Mouse (Mus musculus) liver (tissue): ENCODE results near the gene Mrfap1.

Source experiments
- DNase-seq: peaks from one replicate; pipeline ENCODE4 v3.0.0-alpha.2; 2020; ENCODE audit warnings: mixed read lengths

Gene Mrfap1

DNA sequence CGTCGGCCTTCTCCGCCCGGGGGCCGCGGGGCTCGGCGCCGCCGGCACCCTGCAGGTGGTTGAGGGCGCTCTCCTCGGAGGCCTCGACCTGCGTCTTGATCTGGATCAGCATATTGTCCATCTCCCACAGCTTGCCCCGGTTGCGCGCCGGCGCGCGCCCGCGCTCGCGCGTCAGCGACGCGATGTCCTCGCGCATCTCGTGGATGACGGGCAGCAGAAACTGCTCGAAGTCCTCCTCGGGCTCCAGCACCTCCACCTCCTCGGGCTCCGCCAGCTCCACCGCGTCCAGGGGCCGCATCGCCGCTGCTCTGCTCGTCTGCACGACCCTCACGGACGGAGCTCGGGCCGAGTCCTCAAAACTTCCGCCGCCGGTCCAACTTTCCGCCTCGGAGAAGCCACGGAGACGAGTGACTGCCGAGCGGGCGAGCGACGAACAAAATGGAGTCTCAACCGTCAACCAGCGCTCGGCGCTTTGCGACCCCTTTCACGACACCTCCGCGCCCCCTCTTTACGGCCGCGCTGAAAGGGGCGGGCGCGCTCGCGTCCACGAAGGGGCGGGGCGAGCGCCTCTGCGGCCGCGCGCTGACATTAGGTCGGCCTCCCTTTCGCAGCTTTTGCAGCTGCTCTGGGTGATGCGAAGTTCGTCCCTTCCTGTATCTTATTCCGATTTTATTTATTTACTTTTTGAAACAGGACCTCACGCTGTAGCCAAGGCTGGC lies at the start of gene Mrfap1:
TSS of gene Mrfap1 (minus strand) at position 477 of the 719 bp plus-strand sequence.
- DNase-seq, result peak; percentile 93

- DNase-seq, result no peak
Measured at GRCm38 (mm10) chr5:36844490-36844889, 47.9 kb upstream of the Mrfap1 start.

- DNase-seq, result no peak
Measured at GRCm38 (mm10) chr5:36841701-36842100, 45.1 kb upstream of the Mrfap1 start.

DNA sequence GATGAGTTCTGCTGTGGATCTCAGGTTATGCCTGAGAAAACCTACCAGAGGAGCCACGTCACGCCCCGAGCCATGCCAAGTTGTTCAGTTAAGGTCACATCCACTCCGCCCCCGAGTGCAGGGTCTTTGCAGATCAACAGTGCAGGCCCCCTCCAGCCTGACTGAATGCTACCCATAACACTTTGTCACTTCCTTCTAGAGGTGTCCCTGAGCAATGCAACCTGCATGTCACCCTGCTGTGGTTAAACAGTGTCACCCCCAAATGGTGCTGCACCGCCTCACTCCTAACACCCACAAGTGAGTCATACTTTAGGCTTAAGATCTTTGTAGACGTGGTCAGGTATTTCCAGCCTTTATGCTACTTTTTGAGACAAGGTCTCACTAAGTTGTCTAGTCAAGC lies 43.5 kb upstream of the Mrfap1 start:
- no peak for DNase-seq

DNA sequence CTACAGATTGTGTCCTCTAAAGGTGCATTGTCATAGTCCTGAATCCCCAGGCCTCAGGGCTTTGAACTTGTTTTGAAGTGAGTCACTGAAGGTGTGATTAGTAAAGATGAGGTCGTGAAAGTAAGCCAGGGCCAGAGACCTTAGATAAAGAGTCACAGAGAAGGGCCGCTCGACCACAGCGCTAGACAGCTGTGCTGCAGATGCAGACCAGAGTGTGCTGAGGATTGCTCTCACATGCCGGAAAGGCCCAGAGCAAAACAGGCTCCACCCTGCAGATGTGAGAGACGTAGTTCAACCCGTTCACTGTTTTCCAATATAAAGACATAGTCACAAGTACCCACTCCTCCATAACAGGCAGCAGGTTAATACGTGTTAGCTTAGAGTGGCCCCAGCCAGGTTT lies 43.0 kb upstream of the Mrfap1 start:
- no peak for DNase-seq

GRCm38 (mm10) chr5:36839032-36839431 lies 42.5 kb upstream of the Mrfap1 start:
- no peak for DNase-seq

DNA sequence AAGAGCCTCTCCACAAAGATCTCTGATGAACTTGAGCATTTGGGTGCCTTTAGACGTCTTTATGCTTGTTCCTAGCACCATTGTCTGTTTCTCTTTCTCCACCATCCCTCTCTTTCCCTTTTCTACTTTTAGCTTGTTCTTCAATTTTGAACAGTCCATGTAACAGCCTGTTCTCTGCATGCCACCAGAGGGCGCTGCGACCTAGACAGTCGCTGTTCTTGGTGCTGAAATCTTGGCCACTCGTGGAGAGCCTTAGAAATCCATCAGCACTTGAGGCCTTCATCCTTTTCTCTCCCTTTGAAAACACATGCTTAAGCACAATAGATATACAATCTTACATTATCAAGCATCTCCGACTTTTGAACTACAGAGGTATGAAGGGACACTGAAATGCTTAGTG lies 39.4 kb upstream of the Mrfap1 start:
- DNase-seq, result peak; percentile 65

DNA sequence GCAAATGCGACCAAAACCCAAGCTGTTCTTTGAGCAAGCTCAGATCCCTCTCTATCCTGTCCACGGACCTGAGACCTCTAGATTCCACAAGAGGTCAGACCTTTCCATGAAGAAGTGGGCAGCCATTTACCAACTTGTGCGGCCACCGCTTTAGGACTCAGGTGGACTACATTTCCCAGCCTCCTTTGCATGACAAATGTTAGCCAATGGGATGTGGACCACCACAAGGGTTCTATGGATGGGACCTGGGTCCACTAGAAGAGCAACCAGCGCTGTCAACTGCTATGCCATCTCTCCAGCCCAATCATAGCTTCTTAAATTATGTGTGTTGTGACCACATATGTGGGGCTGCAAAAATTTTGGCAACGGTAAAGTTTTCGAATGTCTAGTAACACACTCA lies 34.7 kb upstream of the Mrfap1 start:
- no peak for DNase-seq

DNA sequence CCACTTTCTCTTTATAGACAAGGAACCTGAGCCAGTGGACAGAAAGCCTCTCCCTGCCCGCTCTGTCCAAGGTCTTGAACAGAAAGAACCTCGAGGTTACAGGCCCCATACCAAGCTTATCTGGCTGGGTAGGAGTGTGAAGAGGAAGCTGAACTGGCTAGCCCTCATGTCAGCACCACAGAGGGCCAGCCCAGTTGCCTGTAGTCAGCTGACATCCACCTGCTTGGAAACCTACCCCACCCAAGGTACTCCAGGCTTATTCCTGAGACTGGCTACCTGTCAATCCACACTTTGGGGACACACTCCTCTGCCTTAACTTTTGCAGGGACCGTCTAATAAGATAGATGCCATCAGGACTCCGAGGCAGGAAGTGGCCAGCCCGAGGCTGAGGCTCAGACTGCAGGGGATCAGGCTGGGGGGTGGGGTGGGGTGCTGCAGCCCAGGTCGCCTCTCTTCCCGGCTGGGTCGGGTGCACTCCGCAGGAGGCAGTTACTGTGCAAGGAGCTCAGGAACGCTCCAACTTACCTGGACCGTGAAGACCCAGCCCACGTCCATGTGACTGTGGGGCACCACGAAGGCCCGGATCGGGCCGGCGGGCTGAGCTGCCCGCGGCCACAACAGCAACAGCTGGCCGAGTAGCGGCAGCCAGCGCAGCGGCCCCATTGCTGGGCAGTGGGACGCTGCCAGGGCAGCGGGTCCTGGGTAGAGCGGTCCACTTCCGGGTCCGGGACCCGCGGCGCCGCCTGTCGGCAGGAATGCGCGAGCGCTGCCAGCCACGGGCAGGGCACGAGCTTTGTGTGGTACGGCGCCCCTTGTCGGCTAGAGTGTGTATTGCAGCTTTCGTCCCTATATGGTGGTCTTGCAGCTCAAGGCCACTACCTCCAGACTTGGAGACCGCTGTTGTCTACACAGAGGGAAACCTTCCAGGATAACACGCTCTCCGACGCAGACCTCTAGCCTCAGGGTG lies 33.6 kb upstream of the Mrfap1 start, which contains the start of gene Man2b2:
TSS of gene Man2b2 (minus strand) at position 741 of the 967 bp plus-strand sequence.
- DNase-seq, result peak; percentile 90

DNA sequence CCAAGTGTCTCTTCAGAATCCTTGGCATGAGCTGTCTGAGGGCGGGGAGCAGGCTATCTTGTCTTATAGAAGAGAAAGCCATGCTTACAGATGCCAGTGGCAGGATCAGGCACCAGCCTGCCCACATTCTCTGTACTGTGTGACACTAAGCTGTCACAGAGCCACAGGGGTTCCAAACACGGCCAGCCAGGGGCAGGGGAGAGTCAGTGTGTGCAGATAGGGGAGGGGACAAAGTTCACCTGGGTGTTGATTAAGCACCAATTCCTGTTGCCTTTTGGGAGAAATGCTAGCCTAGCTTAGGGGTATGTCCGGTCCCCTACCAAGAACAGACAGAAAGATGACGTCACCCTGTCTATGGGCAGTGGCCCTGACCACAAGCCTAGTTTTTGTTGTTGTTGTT lies 32.5 kb upstream of the Mrfap1 start:
- DNase-seq, result no peak

DNA sequence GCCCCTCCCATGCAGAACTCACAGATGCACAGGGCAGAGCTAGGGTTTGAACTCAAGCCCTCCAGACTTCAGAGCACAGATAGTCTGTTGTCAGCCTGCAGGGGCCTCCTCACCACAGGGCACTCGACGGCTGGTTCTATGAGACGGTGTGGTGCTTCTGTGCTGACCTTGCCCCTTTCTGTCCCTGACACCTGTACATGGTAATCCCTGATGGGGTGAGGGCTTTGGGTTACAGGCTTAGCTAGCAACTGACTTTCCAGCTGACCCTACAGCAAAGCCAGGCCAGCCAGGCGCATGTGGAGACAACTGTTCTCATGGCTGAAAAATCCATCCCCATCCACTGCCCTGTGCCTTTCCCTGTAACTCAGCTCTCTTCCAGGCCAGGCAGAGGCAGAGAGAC lies 26.3 kb upstream of the Mrfap1 start:
- DNase-seq, result no peak

DNA sequence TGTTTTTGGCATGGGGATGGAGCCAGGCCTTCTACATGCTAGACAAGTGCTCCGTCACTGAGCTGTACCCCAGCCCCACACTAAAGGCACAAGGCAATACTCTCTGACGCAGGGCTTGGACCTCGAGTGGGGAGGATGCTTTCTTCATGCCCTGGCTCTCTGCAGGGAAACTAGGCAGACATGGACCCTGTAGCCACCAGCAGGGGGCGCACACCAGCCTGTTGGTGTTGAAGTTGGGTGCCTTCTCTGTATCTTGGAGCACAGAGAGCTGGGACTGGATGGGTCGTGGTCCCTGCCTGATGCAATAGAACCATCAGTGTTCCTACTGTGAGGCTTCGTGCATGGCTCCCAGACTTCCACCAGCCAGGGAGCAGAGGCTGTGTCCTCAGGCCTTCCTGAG lies 23.6 kb upstream of the Mrfap1 start:
- DNase-seq, result peak; percentile 69

DNA sequence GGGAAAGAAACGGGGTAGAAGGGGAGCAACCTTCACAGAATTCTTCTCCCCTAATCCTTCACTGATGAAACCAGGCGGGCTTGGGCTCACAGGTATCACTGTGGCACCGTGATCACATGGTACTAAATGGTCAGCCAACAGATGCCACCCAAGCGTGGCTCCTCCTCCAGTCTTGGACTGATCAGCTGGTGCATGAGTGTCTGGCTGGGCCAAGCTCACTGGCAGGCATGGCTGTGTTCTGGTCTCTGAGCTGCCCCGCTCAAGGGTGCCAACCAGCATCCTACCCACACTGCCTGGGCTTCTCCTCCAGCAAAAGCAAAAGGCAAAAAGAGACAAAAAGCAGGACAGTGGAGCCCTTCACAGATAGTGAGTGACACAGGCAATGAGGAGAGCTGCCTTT lies 23.2 kb upstream of the Mrfap1 start:
- no peak for DNase-seq

GRCm38 (mm10) chr5:36817738-36818137 lies 21.2 kb upstream of the Mrfap1 start:
- DNase-seq, result no peak

GRCm38 (mm10) chr5:36814554-36814953 lies 18.0 kb upstream of the Mrfap1 start:
- peak; percentile 19 for DNase-seq

- peak; percentile 68 for DNase-seq
Measured at GRCm38 (mm10) chr5:36811413-36811812, 14.8 kb upstream of the Mrfap1 start.

DNA sequence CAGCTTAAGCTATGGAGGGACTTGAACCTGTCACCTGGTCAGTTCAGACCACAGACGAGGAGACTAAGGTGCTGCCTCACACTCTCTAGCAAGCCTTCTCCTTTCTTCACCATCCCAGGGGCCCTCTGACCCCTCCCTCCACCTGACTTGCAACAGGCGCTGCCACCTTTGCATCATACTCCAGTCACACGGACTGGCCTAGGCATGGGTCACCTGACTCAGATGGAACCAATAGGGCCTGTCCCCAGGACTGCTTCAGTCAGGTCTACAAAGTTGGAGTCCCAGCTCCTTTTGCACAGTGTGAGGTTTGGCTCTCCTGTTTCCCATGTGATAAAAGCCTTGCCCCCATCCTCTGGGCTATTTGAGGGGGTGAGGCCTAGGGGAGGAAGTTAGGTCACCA lies 14.1 kb upstream of the Mrfap1 start:
- no peak for DNase-seq

DNA sequence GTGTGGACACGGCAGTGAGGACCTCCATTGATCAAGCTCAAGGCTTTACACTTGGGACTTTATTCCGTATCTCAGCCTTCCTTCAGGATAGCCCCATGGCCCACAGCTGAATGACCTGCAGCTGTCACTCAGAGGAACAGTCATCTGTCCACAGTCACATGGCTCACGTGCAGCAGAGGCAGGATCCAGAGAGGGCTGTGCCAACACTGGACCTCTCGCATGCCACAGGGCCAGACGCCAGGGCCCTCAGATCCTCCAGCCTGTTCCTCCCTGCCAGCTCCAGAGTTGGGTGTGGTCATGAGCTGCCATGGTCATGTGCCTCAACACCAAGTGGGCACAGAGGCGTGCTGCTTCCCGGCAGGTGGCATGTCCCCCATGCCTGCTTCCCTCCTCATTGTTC lies 12.6 kb upstream of the Mrfap1 start:
- no peak for DNase-seq

GRCm38 (mm10) chr5:36807106-36807505 lies 10.5 kb upstream of the Mrfap1 start:
- DNase-seq, result no peak

GRCm38 (mm10) chr5:36797291-36797690 lies 719 bp upstream of the Mrfap1 start:
- DNase-seq, result no peak

GRCm38 (mm10) chr5:36795647-36796295 lies 801 bp downstream of the Mrfap1 start:
- DNase-seq, result peak; percentile 78

- no peak for DNase-seq
Measured at GRCm38 (mm10) chr5:36791861-36792260, 4.7 kb downstream of the Mrfap1 start.

DNA sequence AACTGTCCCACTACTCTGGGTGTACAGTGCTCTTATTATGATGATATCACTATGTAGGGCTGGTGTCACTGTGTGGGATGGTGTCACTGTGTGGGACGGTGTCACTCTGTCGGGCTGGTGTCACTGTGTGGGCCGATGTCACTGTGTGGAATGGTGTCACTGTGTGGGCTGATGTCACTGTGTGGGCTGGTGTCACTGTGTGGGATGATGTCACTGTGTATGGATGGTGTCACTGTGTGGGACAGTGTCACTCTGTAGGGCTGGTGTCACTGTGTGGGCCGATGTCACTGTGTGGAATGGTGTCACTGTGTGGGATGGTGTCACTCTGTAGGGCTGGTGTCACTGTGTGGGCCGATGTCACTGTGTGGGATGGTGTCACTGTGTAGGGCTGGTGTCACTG lies 10.5 kb downstream of the Mrfap1 start:
- no peak for DNase-seq
